Mouse (Mus musculus): ENCODE results near the gene Ndufv2.

- TF ChIP-seq CTCF (IDR thresholded peaks at IDR 0.05) (no peak), EP300 (IDR thresholded peaks at IDR 0.05) (no peak)
Measured at GRCm38 (mm10) chr17:66107466-66107865, 6.1 kb upstream of the Ndufv2 start.
